Mouse (Mus musculus) fibroblast of lung, adult 2 months (primary cell): ENCODE measurements around the gene Mybl2.

Experiments used
- DNase-seq: peaks from one replicate; pipeline ENCODE4 v3.0.0-alpha.2; 2011; ENCODE audit warnings: low read depth

Mybl2 gene

DNA sequence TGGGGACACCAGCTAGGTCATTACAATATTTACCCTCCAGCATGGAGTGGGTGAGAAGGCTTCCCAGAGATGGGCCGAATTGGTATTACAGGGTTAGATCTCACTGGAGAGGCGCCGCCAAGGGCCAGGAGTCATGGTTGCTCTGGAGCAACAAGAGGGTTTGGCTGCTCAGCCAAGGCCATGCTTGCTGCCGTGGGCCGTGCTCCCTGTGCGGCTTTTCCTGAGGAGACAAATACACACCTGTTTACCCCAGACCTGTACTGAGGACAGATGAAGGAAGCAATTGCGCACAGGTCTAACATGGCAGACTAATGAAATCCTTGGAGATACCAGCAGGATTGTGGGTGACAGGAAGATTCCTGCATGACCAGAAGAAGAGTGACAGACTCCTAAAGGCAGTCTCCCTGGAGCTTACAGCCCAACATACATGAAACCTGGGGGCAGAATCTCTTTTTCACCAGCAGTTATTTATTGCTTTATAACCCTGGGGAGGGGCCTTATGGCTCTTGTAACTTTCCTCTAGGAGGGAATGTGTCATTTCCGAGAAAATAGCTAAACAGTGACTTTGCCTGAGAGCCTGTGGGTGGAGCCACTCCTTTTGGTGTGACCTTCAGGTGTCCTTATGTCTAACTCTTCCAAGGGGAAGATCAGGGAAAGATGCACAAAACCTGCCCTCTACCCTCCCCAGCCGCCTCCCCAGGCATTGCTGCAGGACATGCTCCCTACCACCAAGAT, 18.7 kb downstream of the Mybl2 start:
- no peak for DNase-seq

DNA sequence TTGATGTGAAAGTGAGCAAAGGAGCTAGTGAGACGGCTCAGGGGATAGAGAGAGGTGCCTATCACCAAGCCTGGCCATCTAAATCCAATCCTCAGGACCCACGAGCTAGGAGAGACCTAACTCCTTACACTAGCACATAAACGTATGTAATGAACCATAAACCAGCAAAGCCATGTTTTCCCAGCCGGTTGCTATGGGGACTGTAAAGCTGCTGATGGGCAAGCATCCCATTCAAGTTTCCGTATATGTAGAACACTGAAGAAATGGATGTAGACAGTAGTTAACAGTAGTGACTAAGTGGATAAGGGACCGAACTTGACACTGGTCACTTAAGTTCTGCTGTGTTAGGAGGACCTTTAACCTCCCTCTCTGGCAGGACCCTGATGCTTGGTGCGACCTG, 19.5 kb downstream of the Mybl2 start:
- no peak for DNase-seq

GRCm38 (mm10) chr2:163074808-163075207, 20.3 kb downstream of the Mybl2 start:
- no peak for DNase-seq

DNA sequence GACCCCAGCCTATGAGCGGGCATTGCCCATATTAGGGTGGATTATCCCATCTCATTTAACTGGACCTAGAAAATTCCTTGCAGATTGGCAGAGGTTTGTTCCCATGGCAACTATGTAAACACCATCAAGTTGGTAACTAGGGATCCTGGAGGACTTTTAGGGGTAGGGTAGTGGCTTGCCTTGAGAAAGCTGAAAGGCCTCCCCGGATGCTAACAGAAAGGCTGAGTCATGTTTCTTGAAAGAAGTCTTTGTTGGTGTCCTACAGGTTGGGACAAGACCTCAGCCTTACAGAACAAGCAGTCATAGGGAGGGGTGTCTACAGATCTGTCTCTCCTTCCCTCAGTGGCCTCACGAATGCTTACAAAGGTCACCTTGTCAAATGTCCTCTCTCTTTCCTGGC, 20.7 kb downstream of the Mybl2 start:
- no peak for DNase-seq

DNA sequence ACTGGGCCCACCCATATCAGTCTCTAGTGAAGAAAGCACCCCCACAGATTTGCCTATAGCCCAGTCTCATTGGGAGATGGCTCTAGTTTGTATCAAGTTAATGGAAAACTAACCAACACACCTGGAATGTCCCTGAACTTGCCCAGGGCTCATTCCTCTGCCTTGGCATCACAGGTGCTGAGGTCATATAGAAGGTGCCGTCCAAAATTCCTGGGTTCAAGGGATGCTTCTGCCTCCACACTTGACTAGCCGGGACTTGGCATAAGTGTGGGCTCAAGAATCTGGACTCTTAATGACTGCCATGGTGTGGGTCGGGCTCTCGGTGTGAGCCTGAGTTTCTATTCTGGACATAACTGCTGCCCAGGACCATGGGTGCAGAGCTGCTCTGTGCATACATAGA, 24.6 kb downstream of the Mybl2 start:
- DNase-seq: no peak

- DNase-seq: no peak
Observed at GRCm38 (mm10) chr2:163082591-163082990, 28.1 kb downstream of the Mybl2 start.

- no peak for DNase-seq
Observed at GRCm38 (mm10) chr2:163084519-163084918, 30.0 kb downstream of the Mybl2 start.

DNA sequence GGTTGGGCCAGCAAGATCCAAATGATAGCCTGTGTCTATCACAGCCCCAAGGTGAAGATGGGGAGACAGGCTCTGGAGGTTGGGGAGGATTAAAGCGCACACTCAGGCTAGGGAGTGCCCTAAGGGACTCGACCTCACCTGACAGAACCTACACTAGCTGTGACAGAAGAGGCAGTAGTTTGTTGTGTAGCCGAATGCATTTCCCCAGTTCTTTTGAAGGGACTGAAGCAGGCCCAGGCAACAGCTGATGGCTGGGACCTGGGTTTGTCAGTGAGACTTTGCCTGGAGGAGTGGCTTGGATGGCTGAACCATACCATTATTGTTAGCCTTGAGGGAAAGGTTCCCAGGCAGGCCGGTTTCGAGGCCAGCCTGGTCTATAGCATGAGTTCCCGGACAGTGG, 30.6 kb downstream of the Mybl2 start:
- no peak for DNase-seq

DNA sequence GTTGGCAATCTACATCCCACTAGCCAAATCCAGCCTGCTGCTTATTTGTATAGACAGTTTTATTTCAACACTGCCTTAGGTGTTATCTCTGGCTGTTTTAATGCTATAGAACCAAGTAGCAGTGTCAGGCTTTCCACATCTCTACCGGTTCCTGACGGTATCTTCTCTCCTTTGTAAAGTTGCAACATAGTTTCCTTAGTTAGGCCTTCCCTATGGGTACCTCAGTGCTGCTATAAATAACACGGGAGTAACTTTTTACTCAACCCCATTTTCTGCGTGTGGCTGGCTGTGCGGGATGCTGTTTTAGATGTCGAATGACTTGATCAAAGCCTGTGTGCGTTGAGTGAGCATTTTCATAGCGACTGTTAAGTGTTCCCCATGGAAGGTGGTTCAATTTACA, 32.1 kb downstream of the Mybl2 start:
- no peak for DNase-seq

DNA sequence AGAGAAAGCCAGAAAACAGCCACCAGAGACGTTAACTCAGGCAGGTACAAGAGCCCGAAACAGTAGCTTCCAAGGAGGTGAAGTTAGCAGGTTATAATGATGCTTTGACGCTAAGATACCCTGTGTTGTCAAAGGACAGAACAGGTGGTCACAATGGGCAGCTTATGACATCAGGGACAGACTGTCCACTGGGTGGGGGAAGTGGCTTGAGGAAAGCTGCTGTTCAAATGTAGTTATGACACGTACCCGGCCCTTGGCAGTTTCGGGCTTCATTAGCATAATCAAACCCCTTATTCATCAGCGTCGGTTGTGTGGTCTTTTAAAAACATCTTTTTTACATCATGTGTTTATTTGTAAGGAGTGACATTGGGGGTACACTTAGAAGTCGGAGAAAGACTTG, 33.2 kb downstream of the Mybl2 start, which contains the start of gene Gtsf1l:
Gene Gtsf1l (minus strand): TSS at position 128 of the 400 bp plus-strand sequence.
- no peak for DNase-seq

DNA sequence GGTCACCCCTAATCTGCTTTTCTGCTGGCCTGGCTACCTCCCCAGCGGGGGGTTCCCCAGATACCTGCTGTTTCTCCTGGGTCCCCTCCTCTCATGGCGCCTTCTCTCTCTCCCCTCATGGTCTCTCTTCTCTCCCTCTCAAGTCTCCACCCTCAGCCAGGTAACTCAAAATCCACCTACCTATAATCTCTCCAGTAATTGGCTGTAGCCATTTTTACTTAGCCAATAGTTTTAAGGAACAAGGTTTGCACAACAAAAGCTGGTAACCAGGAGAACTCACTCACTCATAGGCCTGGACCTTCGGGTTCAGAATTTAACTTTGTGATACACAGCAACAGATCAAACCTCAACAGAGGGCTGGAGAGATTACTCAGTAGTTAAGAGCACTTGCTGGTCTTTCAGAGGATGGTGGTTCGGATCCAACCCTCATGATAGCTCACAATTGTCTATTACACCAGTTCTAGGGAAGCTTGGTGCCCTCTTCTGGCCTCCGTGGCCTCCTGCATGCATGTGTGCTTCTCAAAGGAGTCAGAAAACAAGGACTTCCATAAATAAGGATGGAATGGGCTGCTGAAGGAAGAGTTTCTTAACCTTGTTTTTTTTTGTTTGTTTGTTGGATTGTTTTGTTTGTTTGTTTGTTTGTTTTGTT, 35.1 kb downstream of the Mybl2 start:
- no peak for DNase-seq

- DNase-seq: no peak
Observed at GRCm38 (mm10) chr2:163094909-163095308, 40.4 kb downstream of the Mybl2 start.

DNA sequence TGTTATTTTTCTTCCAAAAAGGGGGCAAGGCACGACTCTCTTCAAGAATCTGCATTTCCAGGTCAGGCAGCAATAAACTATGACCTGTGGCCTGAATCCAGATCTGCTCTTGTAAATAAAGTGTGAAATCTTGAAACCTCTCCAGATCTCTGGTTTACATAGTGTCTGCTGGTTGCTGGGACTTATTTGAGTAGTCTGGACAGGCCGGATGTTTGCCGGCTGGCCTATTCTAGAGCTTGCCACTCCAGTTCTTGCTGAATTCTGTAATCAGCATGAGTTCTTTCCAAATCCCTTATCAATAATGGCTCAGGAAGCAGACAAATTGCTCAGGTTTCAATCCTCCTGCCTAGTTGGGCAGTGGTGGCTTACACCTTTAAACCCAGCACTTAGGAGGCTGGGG, 41.3 kb downstream of the Mybl2 start:
- no peak for DNase-seq

DNA sequence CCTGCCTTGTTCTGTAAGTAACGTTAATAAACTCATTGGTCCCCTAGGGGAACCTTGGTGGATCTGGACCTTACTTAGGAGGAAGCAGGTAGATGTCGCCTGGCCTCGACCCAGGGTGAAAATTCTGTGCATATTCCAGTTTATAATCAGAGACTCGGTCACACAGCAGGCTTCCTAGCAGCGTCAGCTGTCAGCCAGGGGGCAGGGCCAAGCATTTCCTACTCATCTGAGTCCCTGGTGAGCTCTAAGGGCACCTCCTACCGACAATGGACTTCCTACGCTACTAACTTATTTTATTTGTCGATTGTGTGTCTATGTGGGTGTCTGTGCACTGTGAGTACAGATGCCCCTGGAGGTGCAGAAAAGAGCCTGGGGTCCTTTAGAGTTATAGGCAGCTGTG, 45.4 kb downstream of the Mybl2 start:
- DNase-seq: no peak

DNA sequence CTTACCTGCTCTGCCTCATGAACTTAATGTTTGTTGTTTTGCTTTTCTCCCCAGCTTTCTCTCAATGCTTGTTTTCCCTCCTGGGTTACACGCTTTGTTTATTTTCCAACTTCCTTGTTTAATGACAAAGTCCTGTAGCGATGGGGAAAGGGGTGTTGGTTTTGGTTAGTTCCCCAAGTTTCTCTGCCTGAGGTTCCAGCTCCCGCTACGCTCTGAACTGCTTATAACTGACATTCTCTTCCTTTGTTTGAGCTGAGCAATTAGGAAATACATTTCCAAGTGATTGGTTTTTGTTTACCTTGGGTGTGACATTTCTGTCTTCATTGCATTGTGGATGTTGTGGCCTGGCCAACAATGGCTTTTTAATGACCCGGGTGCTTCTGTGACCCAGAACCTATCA, 46.1 kb downstream of the Mybl2 start:
- DNase-seq: no peak

GRCm38 (mm10) chr2:163101646-163102203, 47.2 kb downstream of the Mybl2 start:
- DNase-seq: no peak

DNA sequence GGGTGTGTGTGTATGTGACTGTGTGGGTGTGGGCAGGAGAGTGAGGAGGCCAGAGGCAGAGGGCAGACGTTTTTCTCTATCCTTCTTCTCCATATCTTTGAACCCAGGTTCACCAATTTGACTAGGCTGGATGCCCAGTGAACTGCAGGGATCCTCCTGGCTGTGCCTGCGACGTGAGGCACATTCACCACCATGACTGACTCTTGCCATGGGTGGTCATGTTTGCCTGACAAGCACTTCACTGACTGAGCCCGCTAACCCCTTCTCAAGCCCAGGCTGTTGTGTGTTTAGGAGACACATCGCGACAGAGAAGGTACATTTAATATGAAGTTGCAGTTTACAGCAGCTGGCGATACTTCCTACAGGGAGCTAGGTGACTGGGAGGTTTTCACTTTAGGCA, 47.7 kb downstream of the Mybl2 start:
- DNase-seq: no peak

DNA sequence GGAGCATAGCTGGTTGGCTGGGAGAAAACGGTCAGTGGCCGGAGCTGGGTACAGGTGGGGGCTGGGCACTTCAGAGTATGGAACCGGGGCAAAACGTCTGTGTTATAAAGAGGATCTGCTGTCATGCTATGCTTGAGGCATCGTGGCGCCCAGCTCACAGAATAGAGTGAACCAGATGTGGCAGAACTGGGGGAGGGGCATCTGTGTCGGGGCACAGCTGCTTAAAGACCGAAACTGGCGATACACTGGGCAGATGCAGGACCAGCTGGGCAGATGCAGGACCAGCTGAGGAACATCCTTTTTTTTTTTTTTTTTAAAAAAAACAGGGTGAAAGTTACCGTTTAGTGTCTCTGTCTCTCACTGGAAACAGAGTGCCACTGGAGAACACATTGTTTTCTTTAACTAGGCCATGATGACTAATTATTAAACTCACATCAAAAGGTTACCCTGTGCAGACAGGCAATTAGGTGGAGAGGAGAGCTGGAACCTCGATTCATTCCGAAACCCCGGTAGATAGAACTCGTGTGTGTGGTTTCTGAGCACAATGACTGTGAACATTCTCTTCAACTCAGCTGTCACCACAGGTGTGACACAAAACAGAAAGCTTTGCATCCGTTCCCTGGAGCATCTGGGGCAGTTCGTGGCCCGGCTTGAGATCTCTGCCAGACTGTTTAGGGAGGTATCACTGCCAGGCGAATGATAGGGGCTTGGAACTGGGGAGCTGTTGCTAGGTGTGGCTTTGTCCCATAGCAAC, 48.6 kb downstream of the Mybl2 start:
- no peak for DNase-seq

GRCm38 (mm10) chr2:163104086-163104770, 49.7 kb downstream of the Mybl2 start:
- no peak for DNase-seq

DNA sequence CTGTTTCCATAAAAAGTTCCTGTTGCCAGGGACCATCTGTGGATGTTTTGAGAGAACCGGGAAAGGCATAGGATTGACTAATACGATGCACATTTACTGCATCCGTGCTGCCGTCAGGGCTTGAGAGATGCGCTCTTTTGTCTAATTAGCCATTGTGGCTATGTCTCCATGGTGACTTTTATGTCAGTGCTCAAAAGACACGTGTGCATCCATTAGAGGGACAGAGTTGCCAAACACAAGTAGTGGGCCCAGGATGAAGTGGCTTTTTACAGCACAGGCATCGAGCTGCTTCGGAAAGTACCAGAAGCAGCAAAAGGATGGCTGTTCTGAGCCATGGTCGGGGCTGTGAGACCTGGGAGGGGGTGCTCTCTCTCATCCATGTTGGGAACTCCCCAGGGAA, 53.9 kb downstream of the Mybl2 start:
- DNase-seq: no peak

DNA sequence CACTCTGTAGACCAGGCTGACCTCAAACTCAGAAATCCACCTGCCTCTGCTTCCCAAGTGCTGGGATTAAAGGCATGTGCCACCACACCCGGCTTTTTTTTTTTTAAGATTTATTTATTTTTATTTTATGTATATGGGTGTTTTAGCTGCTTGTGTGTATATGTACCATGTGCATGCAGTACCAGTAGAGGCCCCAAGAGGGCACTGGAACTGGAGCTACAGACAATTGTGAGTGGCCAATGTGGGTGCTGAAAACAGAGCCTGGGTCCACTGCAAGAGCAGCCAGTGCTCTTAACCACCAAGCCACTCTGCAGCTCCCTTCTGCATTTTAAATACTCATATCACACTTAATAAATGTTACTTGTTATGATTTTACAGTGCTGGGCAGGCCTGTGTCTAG, 56.2 kb downstream of the Mybl2 start:
- DNase-seq: no peak
